8 mouse cellular contexts compared by ENCODE assay signal in the genomic region with DNA sequence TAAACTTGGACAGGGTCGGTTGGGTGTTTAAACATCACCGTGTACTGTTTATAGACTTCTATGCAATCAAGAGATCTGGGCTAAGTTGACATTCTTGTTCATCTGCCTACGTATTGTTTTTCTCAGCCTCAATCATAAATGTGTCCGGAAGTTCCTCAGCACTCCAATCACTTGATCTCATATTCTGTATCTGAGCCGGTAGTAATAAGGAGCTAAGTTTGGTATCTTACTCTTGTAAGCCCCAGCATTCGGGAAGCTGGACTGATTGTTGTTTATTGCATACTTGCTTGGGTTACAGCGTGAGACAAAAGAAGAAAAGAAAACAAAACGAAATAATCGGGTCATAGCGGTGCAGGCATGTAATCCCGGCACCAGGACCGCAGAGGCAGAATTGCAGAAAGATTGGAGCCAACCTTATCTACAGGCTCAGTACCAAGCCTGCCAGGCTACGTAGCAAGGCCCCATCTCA. TPM values are rescaled to one million over a fixed set of nuclear protein-coding genes. Genes with fewer than 3 reads are reported as not detected.
DNase-seq lines count a peak whose midpoint lies in the region; ATAC-seq and TF ChIP-seq lines count a peak whose summit lies in the region.

No protein-coding gene starts in this region.

- TF ChIP-seq CTCF in G1E (IDR thresholded peaks at IDR 0.05; ENCODE audit: low read depth, low read length): no peak
- TF ChIP-seq CTCF in olfactory bulb, adult 2 months (IDR thresholded peaks at IDR 0.05; ENCODE audit: insufficient read depth, low read depth, low read length): no peak

- peak overlapping the region; percentile 98 for H3K27ac ChIP-seq in embryonic facial prominence, embryonic 15.5 days (replicated peaks)
- peak overlapping the region; percentile 98 for H3K27ac ChIP-seq in limb, embryonic 13.5 days
- H3K27ac ChIP-seq in olfactory bulb, adult 2 months (ENCODE audit: insufficient read depth, low read depth, low read length): peak overlapping the region; percentile 75

- peak overlapping the region; percentile 61 for H3K4me2 ChIP-seq in embryonic facial prominence, embryonic 15.5 days (replicated peaks)
- H3K4me2 ChIP-seq in limb, embryonic 13.5 days (replicated peaks): peak overlapping the region; percentile 79

- 0 out of 2 replicates have a peak, but pooled peaks cover 5% of the 10 kb centered on the region for H3K27me3 ChIP-seq in G1E (ENCODE audit: insufficient read depth, low read length)
- H3K27me3 ChIP-seq in embryonic facial prominence, embryonic 15.5 days: no peaks in the 10 kb centered on the region
- H3K27me3 ChIP-seq in limb, embryonic 13.5 days: no peaks in the 10 kb centered on the region

- peak; percentile 17 for DNase-seq in kidney, adult 18-20 months
- DNase-seq in kidney, adult 11 months: no peak
- no peak for DNase-seq in G1E (ENCODE audit: low spot score)
- DNase-seq in gastrocnemius, postnatal 25 days: no peak
- DNase-seq in right cerebral cortex, adult 2 months (ENCODE audit: low spot score in 2 of 2): no peak

- peaks cover 21% of the 10 kb centered on the region for H3K36me3 ChIP-seq in G1E (replicated peaks)
- H3K36me3 ChIP-seq in embryonic facial prominence, embryonic 15.5 days: no peaks in the 10 kb centered on the region
- H3K36me3 ChIP-seq in limb, embryonic 13.5 days: peaks cover 4% of the 10 kb centered on the region; the same call in 1 of the 2 replicates

- WGBS in embryonic facial prominence, embryonic 15.5 days: 27% methylated on average over 13 of the region's 13 CpGs
- WGBS in limb, embryonic 13.5 days: 36% methylated on average over 13 of the region's 13 CpGs
- 12% methylated on average over 13 of the region's 13 CpGs for WGBS in olfactory bulb, adult 2 months

- no peak for TF ChIP-seq POLR2A in olfactory bulb, adult 2 months (IDR thresholded peaks at IDR 0.05; ENCODE audit: insufficient read depth, low read depth, low read length)

- peak overlapping the region; percentile 79 for H3K4me3 ChIP-seq in G1E (ENCODE audit: low read depth, low read length)
- peak overlapping the region; percentile 91 for H3K4me3 ChIP-seq in embryonic facial prominence, embryonic 15.5 days (replicated peaks)
- peak overlapping the region; percentile 90 for H3K4me3 ChIP-seq in limb, embryonic 13.5 days
- peak overlapping the region; percentile 64 for H3K4me3 ChIP-seq in olfactory bulb, adult 2 months (ENCODE audit: insufficient read depth, low read depth, low read length)

- peaks cover 48% of the 10 kb centered on the region for H3K4me1 ChIP-seq in G1E (ENCODE audit: insufficient read depth, low read depth, low read length)
- peaks cover 22% of the 10 kb centered on the region; the same call in 1 of the 2 replicates for H3K4me1 ChIP-seq in embryonic facial prominence, embryonic 15.5 days
- peaks cover 37% of the 10 kb centered on the region for H3K4me1 ChIP-seq in limb, embryonic 13.5 days
- peaks cover 7% of the 10 kb centered on the region for H3K4me1 ChIP-seq in olfactory bulb, adult 2 months (ENCODE audit: control insufficient read depth, insufficient read depth, low read length)

- H3K9ac ChIP-seq in embryonic facial prominence, embryonic 15.5 days: peak overlapping the region; percentile 96
- peak overlapping the region; percentile 95 for H3K9ac ChIP-seq in limb, embryonic 13.5 days

- ATAC-seq in G1E (ENCODE audit: extremely low read depth, insufficient number of reproducible peaks, low FRiP score, poor library complexity, severe bottlenecking): no peak
- no peak for ATAC-seq in embryonic facial prominence, embryonic 15.5 days (ENCODE audit: insufficient number of reproducible peaks, low FRiP score, low TSS enrichment, low read depth)
- ATAC-seq in limb, embryonic 13.5 days (ENCODE audit: low FRiP score, low read depth): no peak

- no peaks in the 10 kb centered on the region for H3K9me3 ChIP-seq in G1E (replicated peaks)
- H3K9me3 ChIP-seq in embryonic facial prominence, embryonic 15.5 days (replicated peaks): no peaks in the 10 kb centered on the region
- H3K9me3 ChIP-seq in limb, embryonic 13.5 days: no peaks in the 10 kb centered on the region

RNA-seq across cellular contexts. Expression of a gene that starts 0.6 kb away (rescaled TPM):
- total RNA-seq in G1E (2014; fragmentation: Nextera tagmentation): 107 and 118 TPM in 2 replicates
- 218 and 236 TPM in 2 replicates for total RNA-seq in G1E (2017)
- 45.9 and 49.3 TPM in 2 replicates for polyA plus RNA-seq in G1E (2012)
- polyA plus RNA-seq in embryonic facial prominence, embryonic 15.5 days (2015; fragmentation: Nextera tagmentation; extraction: Ambion mirVana): 133 and 136 TPM in 2 replicates
- 133 and 135 TPM in 2 replicates for polyA plus RNA-seq in limb, embryonic 13.5 days (2015; fragmentation: Nextera tagmentation; extraction: Ambion mirVana)
- 56.4 and 131 TPM in 2 replicates for polyA plus RNA-seq in olfactory bulb, adult 2 months (2012; ENCODE audit: insufficient read depth, insufficient read length, low replicate concordance, missing spikeins)
- total RNA-seq in gastrocnemius, postnatal 25 days (2021): 10 to 100 TPM; 62.1 to 62.8 TPM

RNA-seq across cellular contexts. Expression of a gene that starts 57.7 kb away (rescaled TPM):
- not detected in 2 replicates for total RNA-seq in G1E (2014; fragmentation: Nextera tagmentation)
- total RNA-seq in G1E (2017): not detected in 2 replicates
- not detected in 2 replicates for polyA plus RNA-seq in G1E (2012)
- polyA plus RNA-seq in embryonic facial prominence, embryonic 15.5 days (2015; fragmentation: Nextera tagmentation; extraction: Ambion mirVana): 0.76 and 0.97 TPM in 2 replicates
- polyA plus RNA-seq in limb, embryonic 13.5 days (2015; fragmentation: Nextera tagmentation; extraction: Ambion mirVana): 0.68 and 1.1 TPM in 2 replicates
- not detected in 2 replicates for polyA plus RNA-seq in olfactory bulb, adult 2 months (2012; ENCODE audit: insufficient read depth, insufficient read length, low replicate concordance, missing spikeins)
- total RNA-seq in gastrocnemius, postnatal 25 days (2021): under 1 TPM in 1 of 2 experiments, not detected in 1; 0.24 TPM
